Mouse (Mus musculus): Measurements from ENCODE around the gene Vash2. TPM values are rescaled to one million over a fixed set of nuclear protein-coding genes. Genes with fewer than 3 reads are reported as not detected.

The Vash2 gene
- total and polyA plus RNA-seq, 2 experiments from 2014 or later = 46.1 to 48.8 TPM

GRCm38 (mm10) chr1:190911415-190912123 is 67.5 kb downstream of the Vash2 start, which contains the start of gene Rps6kc1:
Rps6kc1 (minus strand) TSS chr1:190911770.
- WGBS = under 1% methylated on average over 47 of the region's 47 CpGs
- H3K36me3 ChIP-seq (ENCODE audit: insufficient read depth, low read length) = no peaks in the 10 kb centered on the region
- H3K9ac ChIP-seq (replicated peaks; ENCODE audit: low read length, poor library complexity, severe bottlenecking) = peak within 1 kb of the TSS; percentile 89
- H3K9me3 ChIP-seq (ENCODE audit: low read length) = no peaks in the 10 kb centered on the region
- H3K4me3 ChIP-seq (ENCODE audit: low read depth, low read length) = peak within 1 kb of the TSS; percentile 92
- peaks cover 5% of the 10 kb centered on the region; the same call in 1 of the 2 replicates for H3K4me1 ChIP-seq (ENCODE audit: insufficient read depth, low read length)
- H3K4me2 ChIP-seq (ENCODE audit: low read depth, low read length, poor library complexity, severe bottlenecking) = peak within 1 kb of the TSS; percentile 83
- DNase-seq (ENCODE audit: low spot score) (peak; percentile 90), ATAC-seq (ENCODE audit: low FRiP score) (peak; percentile 94)
- peak within 1 kb of the TSS; percentile 81 for H3K27ac ChIP-seq (ENCODE audit: low read depth, low read length)
- no peak for TF ChIP-seq CTCF (IDR thresholded peaks at IDR 0.05)
- H3K27me3 ChIP-seq (ENCODE audit: insufficient read depth, low read length) = no peaks in the 10 kb centered on the region

- Histone ChIP-seq H3K27ac (ENCODE audit: low read depth, low read length) (0 out of 2 replicates have a peak overlapping the region, but pooled peaks have one; percentile 81), H3K9me3 (ENCODE audit: low read length) (no peaks in the 10 kb centered on the region), H3K4me2 (ENCODE audit: low read depth, low read length, poor library complexity, severe bottlenecking) (peak overlapping the region; percentile 83), H3K9ac (replicated peaks; ENCODE audit: low read length, poor library complexity, severe bottlenecking) (peak overlapping the region; percentile 89), H3K4me1 (ENCODE audit: insufficient read depth, low read length) (peaks cover 5% of the 10 kb centered on the region; the same call in 1 of the 2 replicates), H3K27me3 (ENCODE audit: insufficient read depth, low read length) (no peaks in the 10 kb centered on the region), H3K36me3 (ENCODE audit: insufficient read depth, low read length) (no peaks in the 10 kb centered on the region), H3K4me3 (ENCODE audit: low read depth, low read length) (peak overlapping the region; percentile 92)
- DNase-seq (ENCODE audit: low spot score) = no peak
- peak; percentile 24; the same call in 1 of the 2 replicates for ATAC-seq (ENCODE audit: low FRiP score)
- TF ChIP-seq CTCF (IDR thresholded peaks at IDR 0.05) = no peak
- 70% methylated on average over 6 of the region's 6 CpGs for WGBS
Observed at GRCm38 (mm10) chr1:190910836-190911235, 68.3 kb downstream of the Vash2 start.

- Histone ChIP-seq H3K4me1 (ENCODE audit: insufficient read depth, low read length) (no peaks in the 10 kb centered on the region), H3K27me3 (ENCODE audit: insufficient read depth, low read length) (no peaks in the 10 kb centered on the region), H3K36me3 (ENCODE audit: insufficient read depth, low read length) (peaks cover 15% of the 10 kb centered on the region), H3K9ac (replicated peaks; ENCODE audit: low read length, poor library complexity, severe bottlenecking) (no peak overlapping the region), H3K9me3 (ENCODE audit: low read length) (no peaks in the 10 kb centered on the region), H3K27ac (ENCODE audit: low read depth, low read length) (no peak overlapping the region), H3K4me3 (ENCODE audit: low read depth, low read length) (no peak overlapping the region), H3K4me2 (ENCODE audit: low read depth, low read length, poor library complexity, severe bottlenecking) (no peak overlapping the region)
- no peak for ATAC-seq (ENCODE audit: low FRiP score)
- no peak for TF ChIP-seq CTCF (IDR thresholded peaks at IDR 0.05)
- 91% methylated on average over 16 of the region's 16 CpGs for WGBS
- DNase-seq (ENCODE audit: low spot score) = no peak
Observed at GRCm38 (mm10) chr1:190904714-190905113, 74.4 kb downstream of the Vash2 start.

- Histone ChIP-seq H3K4me2 (ENCODE audit: low read depth, low read length, poor library complexity, severe bottlenecking) (no peak overlapping the region), H3K4me1 (ENCODE audit: insufficient read depth, low read length) (no peaks in the 10 kb centered on the region), H3K9ac (replicated peaks; ENCODE audit: low read length, poor library complexity, severe bottlenecking) (no peak overlapping the region), H3K36me3 (ENCODE audit: insufficient read depth, low read length) (peaks cover 19% of the 10 kb centered on the region), H3K27me3 (ENCODE audit: insufficient read depth, low read length) (no peaks in the 10 kb centered on the region), H3K4me3 (ENCODE audit: low read depth, low read length) (no peak overlapping the region), H3K9me3 (ENCODE audit: low read length) (no peaks in the 10 kb centered on the region), H3K27ac (ENCODE audit: low read depth, low read length) (no peak overlapping the region)
- ATAC-seq (ENCODE audit: low FRiP score) (no peak), DNase-seq (ENCODE audit: low spot score) (no peak)
- no peak for TF ChIP-seq CTCF (IDR thresholded peaks at IDR 0.05)
- WGBS = 94% methylated on average over 3 of the region's 3 CpGs
Observed at GRCm38 (mm10) chr1:190904136-190904535, 75.0 kb downstream of the Vash2 start.

GRCm38 (mm10) chr1:190901082-190901481 is 78.0 kb downstream of the Vash2 start:
- DNase-seq (ENCODE audit: low spot score) (no peak), ATAC-seq (ENCODE audit: low FRiP score) (no peak)
- Histone ChIP-seq H3K27ac (ENCODE audit: low read depth, low read length) (no peak overlapping the region), H3K9me3 (ENCODE audit: low read length) (no peaks in the 10 kb centered on the region), H3K27me3 (ENCODE audit: insufficient read depth, low read length) (no peaks in the 10 kb centered on the region), H3K4me1 (ENCODE audit: insufficient read depth, low read length) (no peaks in the 10 kb centered on the region), H3K36me3 (ENCODE audit: insufficient read depth, low read length) (peaks cover 35% of the 10 kb centered on the region), H3K4me2 (ENCODE audit: low read depth, low read length, poor library complexity, severe bottlenecking) (no peak overlapping the region), H3K9ac (replicated peaks; ENCODE audit: low read length, poor library complexity, severe bottlenecking) (no peak overlapping the region), H3K4me3 (ENCODE audit: low read depth, low read length) (no peak overlapping the region)
- 72% methylated on average over 2 of the region's 2 CpGs for WGBS
- TF ChIP-seq CTCF (IDR thresholded peaks at IDR 0.05) = no peak

GRCm38 (mm10) chr1:190898899-190899575 is 80.1 kb downstream of the Vash2 start:
- TF ChIP-seq CTCF (IDR thresholded peaks at IDR 0.05) = no peak
- no peak overlapping the region for H3K9ac ChIP-seq (replicated peaks; ENCODE audit: low read length, poor library complexity, severe bottlenecking)
- no peaks in the 10 kb centered on the region for H3K27me3 ChIP-seq (ENCODE audit: insufficient read depth, low read length)
- H3K9me3 ChIP-seq (ENCODE audit: low read length) = no peaks in the 10 kb centered on the region
- no peak overlapping the region for H3K27ac ChIP-seq (ENCODE audit: low read depth, low read length)
- DNase-seq (ENCODE audit: low spot score) (no peak), ATAC-seq (ENCODE audit: low FRiP score) (no peak)
- H3K4me2 ChIP-seq (ENCODE audit: low read depth, low read length, poor library complexity, severe bottlenecking) = no peak overlapping the region
- no peaks in the 10 kb centered on the region for H3K4me1 ChIP-seq (ENCODE audit: insufficient read depth, low read length)
- H3K36me3 ChIP-seq (ENCODE audit: insufficient read depth, low read length) = peaks cover 29% of the 10 kb centered on the region
- 92% methylated on average over 9 of the region's 9 CpGs for WGBS
- no peak overlapping the region for H3K4me3 ChIP-seq (ENCODE audit: low read depth, low read length)
